Mouse (Mus musculus): ENCODE data around the gene Disp2. TPM values are rescaled to one million over a fixed set of nuclear protein-coding genes. Genes with fewer than 3 reads are reported as not detected.
A peak's percentile ranks its signal among the peaks of the same experiment; 100 is the strongest.

Disp2 gene
- not detected for total RNA-seq (2021)
- long read RNA-seq, experiment 1 = 0 reads
- long read RNA-seq, experiment 2 = 0 reads

GRCm38 (mm10) chr2:118779504-118780480 lies at the start of gene Disp2:
Gene Disp2, plus strand, starts transcription at chr2:118779719.
- intact Hi-C loops (cut with DNase I) = loop anchor here (5.0 kb wide), 1 partner anchor 77 kb away; the partner anchor contains the start of gene Ankrd63
- peak; percentile 85 to 86 for DNase-seq

- intact Hi-C loops (cut with DNase I) = loop anchor here (1.0 to 2.0 kb wide), 2 partner anchors 30 to 91 kb away; no protein-coding TSS in a partner anchor
- no peak for DNase-seq
Measured at GRCm38 (mm10) chr2:118729816-118730621, 49.5 kb upstream of the Disp2 start.

DNA sequence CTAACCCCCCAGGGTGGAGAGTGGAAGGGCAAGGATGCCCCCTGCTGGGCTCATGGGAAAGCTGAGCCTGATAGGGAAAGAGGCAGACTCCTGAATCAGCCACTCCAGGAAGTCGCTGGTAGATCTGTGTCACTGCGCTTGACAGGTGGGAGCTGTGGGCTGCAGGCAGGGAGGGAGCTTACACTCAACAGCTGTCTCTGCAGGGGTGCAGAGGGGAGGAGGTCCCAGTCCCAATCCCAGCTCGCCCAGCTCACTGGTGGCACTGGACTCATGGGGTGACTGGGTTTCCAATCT lies 49.0 kb upstream of the Disp2 start:
- intact Hi-C loops (cut with DNase I) = loop anchor here (1.0 to 2.0 kb wide), 2 partner anchors 30 to 92 kb away; no protein-coding TSS in a partner anchor
- DNase-seq = peak; percentile 57 to 66

- DNase-seq = no peak
- intact Hi-C loops (cut with DNase I) = loop anchor here (2.0 kb wide), 1 partner anchor 93 kb away; no protein-coding TSS in a partner anchor
Measured at GRCm38 (mm10) chr2:118731981-118732380, 47.5 kb upstream of the Disp2 start.

- DNase-seq = no peak
- intact Hi-C loops (cut with DNase I) = no loop called here
Measured at GRCm38 (mm10) chr2:118733341-118733740, 46.2 kb upstream of the Disp2 start.

- intact Hi-C loops (cut with DNase I) = no loop called here
- DNase-seq = no peak
Measured at GRCm38 (mm10) chr2:118740341-118740740, 39.2 kb upstream of the Disp2 start.

GRCm38 (mm10) chr2:118741183-118741582 lies 38.3 kb upstream of the Disp2 start:
- DNase-seq = no peak
- intact Hi-C loops (cut with DNase I) = no loop called here

GRCm38 (mm10) chr2:118743261-118743943 lies 36.1 kb upstream of the Disp2 start:
- DNase-seq = peak in 1 of 2 experiments; percentile 9
- intact Hi-C loops (cut with DNase I) = no loop called here

- intact Hi-C loops (cut with DNase I) = loop anchor here (2.0 kb wide), 1 partner anchor 138 kb away; no protein-coding TSS in a partner anchor
- DNase-seq = no peak
Measured at GRCm38 (mm10) chr2:118744621-118745020, 34.9 kb upstream of the Disp2 start.

DNA sequence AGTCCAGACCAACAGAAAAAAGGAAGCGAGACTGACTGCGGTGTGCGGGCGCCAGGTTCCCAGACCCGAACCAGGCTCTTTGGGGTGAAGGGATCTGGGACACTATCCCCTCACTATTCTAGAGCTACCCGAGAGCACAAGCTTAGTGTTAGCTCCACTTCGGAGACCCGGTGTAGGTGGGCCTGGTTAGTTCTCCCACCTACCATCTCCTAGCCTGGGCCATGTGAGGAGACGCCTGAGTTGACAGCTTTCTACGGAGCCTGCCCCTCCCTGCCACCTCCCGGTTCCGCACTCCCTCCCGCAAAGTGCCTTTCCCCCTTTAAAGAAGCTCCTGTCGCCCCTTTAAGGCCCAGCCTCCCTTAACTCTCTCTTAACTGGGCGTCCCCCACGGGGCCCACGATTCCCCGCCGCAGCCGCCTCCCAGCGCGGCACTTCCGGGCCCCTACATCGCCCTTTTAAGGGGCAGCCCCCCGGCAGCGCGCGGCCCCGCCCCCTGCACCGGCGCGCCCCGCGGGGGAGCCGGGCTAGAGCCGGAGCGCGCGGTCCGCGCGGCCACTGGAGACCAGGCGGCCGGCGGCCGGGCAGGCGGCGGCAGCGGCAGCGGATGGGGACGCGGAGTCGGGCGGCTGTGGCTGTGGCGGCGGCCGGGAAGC lies 34.2 kb upstream of the Disp2 start, which contains the start of gene Inafm2:
TSS of gene Inafm2 (plus strand) at position 527 of the 653 bp plus-strand sequence.
- peak; percentile 77 to 88 for DNase-seq
- intact Hi-C loops (cut with DNase I) = loop anchor here (2.0 kb wide), 1 partner anchor 137 kb away; no protein-coding TSS in a partner anchor

GRCm38 (mm10) chr2:118745915-118746901 lies 33.3 kb upstream of the Disp2 start:
- DNase-seq = peak in 1 of 2 experiments; percentile 36
- intact Hi-C loops (cut with DNase I) = loop anchor here (2.0 kb wide), 2 partner anchors 15 to 137 kb away; no protein-coding TSS in a partner anchor

DNA sequence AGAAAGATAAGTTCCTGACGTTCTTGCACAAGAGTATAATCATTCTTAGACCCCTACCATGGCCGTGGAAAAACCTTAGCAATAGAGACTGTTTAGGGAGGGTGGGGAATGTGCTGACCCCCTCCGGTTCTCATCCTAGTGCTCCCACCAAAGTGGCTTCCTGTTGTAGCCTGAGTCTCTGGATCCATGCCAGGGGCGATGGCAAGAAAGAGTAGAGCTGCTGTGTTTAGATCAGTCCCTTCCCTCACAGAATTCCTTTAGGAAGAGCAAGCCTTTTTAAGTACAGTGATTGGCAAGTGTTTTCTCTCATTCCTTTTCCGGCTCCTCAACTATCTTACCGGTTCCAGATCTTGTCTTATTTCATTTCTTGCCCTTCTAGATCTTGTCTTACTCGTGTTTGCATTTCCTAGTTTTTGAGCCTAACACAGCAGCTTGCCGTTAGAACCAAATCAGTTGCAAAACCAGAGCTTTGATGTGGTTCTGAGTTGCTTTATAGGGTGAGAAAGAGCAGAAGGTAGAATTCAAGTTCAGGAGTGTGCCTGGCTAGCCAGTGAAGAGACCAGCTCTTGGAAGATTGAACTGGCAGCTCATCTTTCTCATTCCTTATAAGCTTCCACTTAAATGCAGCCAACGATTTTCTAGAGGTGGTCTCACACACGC lies 32.1 kb upstream of the Disp2 start:
- DNase-seq = no peak
- intact Hi-C loops (cut with DNase I) = loop anchor here (2.0 kb wide), 1 partner anchor 13 kb away; no protein-coding TSS in a partner anchor

DNA sequence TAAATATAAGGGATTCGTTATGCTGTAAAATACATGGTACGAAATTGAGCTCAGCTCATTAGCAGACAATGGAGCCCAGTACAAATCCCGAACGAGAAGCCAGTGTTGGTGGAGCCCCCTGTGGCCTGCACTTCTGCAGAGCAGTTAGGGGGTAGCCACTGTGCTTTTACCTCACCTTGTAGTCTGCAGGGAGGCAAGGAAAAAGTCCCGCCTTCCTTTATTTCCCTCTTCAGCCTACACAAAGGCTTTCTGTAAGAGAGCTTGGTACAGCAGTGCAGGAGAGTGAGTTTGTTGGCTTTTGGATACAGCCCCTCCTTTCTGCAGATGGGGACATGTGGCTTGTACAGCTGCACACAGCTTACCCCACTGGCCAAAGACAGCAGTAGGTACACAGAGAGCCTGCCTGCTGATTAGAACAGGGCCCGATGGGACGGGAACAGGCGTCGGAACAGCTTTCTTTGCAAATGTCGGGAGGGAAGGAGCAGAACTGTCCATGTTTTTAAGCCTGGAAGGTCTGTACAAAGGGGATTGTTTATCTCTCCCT lies 30.1 kb upstream of the Disp2 start:
- intact Hi-C loops (cut with DNase I) = no loop called here

GRCm38 (mm10) chr2:118750476-118750875 lies 29.0 kb upstream of the Disp2 start:
- intact Hi-C loops (cut with DNase I) = no loop called here
- DNase-seq = no peak

More for the DNA sequence above, 30.1 kb upstream of the Disp2 start:
- no peak for DNase-seq

GRCm38 (mm10) chr2:118751896-118752791 lies 27.4 kb upstream of the Disp2 start:
- DNase-seq = peak in 1 of 2 experiments; percentile 13

DNA sequence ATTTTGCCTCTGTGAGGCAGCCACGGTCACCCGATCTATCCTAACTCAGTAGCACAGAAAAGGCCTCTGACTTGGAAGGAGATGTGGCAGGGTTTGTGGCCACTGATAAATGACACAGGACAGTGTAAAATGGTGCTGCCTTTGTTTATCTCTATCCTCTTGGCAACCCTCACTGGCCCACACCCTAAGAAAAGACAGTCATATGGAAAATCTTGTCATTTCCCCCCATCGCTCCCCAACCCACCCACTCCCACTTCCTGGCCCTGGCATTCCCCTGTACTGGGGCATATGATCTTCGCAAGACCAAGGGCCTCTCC lies 26.8 kb upstream of the Disp2 start:
- intact Hi-C loops (cut with DNase I) = no loop called here
- no peak for DNase-seq

More at GRCm38 (mm10) chr2:118751896-118752791, 27.4 kb upstream of the Disp2 start:
- intact Hi-C loops (cut with DNase I) = no loop called here

Measured in gastrocnemius, postnatal 36 days (tissue).